Comparison of ENCODE assay signal across 8 mouse cellular contexts in the genomic region with DNA sequence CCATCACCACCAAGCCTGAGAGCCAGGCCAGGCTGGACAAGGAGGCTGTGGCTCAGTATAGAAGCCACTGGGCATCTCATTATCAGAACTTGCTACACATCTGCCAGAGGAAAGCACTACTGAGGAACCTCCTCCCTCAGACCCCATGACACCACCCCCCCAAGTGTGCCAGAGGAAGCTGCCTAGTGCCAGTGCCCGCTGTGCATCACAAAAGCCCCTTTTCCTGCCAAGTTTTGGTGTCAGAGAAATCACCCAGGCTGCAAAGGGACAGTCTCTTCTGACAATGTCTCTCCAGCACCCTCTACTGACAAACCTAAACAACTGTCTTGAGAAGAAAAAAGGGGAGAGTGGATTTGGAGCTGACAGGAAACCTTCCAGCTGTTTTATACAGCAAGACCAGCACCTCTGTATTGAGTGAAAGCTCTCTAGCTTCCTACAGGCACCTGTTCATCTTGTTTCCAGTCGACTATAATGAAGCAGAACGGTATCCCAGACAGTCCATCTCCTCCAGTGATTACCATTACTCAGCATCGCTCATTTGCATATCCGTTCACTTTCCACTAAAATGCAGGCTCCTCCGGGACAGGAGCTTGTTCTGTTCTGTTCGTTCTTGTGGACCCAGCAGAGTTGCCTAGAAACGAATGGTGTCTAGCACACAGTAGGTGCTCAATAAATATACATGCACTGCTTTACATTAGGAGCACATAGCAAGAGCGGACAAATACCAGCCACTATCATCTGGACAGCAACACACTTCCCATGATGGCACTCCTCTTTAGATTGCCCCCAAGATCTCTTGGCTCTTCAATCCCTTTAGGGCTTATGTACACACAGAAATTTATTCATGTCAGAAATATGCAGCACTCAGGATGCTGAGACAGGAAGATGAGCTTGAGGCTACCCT. TPM values are rescaled to one million over a fixed set of nuclear protein-coding genes. Genes with fewer than 3 reads are reported as not detected.
DNase-seq lines count a peak whose midpoint lies in the region; ATAC-seq and TF ChIP-seq lines count a peak whose summit lies in the region.

No protein-coding gene starts in this region.

- 0 out of 2 replicates have a peak, but pooled peaks have one; percentile 15 for TF ChIP-seq CTCF in liver, adult 2 months (IDR thresholded peaks at IDR 0.05; ENCODE audit: low read depth, low read length)
- TF ChIP-seq CTCF in cerebellum, adult 2 months (IDR thresholded peaks at IDR 0.05; ENCODE audit: borderline replicate concordance, insufficient read depth, low read depth, low read length), result peak; percentile 48; the same call in 1 of the 2 replicates

- H3K4me1 ChIP-seq in liver, adult 2 months (ENCODE audit: control insufficient read depth, insufficient read depth, low read length), result no peaks in the 10 kb centered on the region
- H3K4me1 ChIP-seq in cerebellum, adult 2 months (ENCODE audit: control insufficient read depth, insufficient read depth, low read length), result no peaks in the 10 kb centered on the region

- H3K79me2 ChIP-seq in liver, adult 2 months (ENCODE audit: control insufficient read depth, insufficient read depth, low read length), result no peaks in the 10 kb centered on the region

- no peak overlapping the region for H3K9ac ChIP-seq in liver, adult 2 months (ENCODE audit: low read depth, low read length)

- H3K4me3 ChIP-seq in liver, adult 2 months (ENCODE audit: insufficient read depth, low read depth, low read length), result no peak overlapping the region
- H3K4me3 ChIP-seq in cerebellum, adult 2 months (replicated peaks; ENCODE audit: insufficient read depth, low read depth, low read length), result no peak overlapping the region

- peak; percentile 76 for ATAC-seq in megakaryocyte progenitor cell, adult 5-6 weeks (replicated peaks; ENCODE audit: poor library complexity)

- peak; percentile 16 for DNase-seq in liver, adult 2 months (ENCODE audit: extremely low read depth, low read depth, low spot score)
- no peak for DNase-seq in liver
- peak; percentile 40 to 60 for DNase-seq in cerebellum, adult 2 months
- peak; percentile 30 to 31 for DNase-seq in frontal cortex, postnatal 14 days (ENCODE audit: low spot score in 2 of 2)
- DNase-seq in kidney, postnatal 4 days, result peak; percentile 7 to 35
- DNase-seq in urinary bladder, postnatal 25 days (ENCODE audit: low spot score), result no peak
- DNase-seq in ovary, postnatal 14 days (ENCODE audit: low spot score), result no peak

- WGBS in liver, adult 2 months, result 76% methylated on average over 9 of the region's 9 CpGs
- 29% methylated on average over 9 of the region's 9 CpGs for WGBS in cerebellum, adult 2 months

- TF ChIP-seq POLR2A in liver, adult 2 months (IDR thresholded peaks at IDR 0.05; ENCODE audit: extremely low read depth, insufficient read depth, low read length), result no peak
- TF ChIP-seq POLR2A in cerebellum, adult 2 months (IDR thresholded peaks at IDR 0.05; ENCODE audit: borderline replicate concordance, insufficient read depth, low read length), result no peak

- no peaks in the 10 kb centered on the region for H3K27me3 ChIP-seq in liver, adult 2 months (ENCODE audit: control insufficient read depth, insufficient read depth, low read length)
- H3K27me3 ChIP-seq in cerebellum, adult 2 months (ENCODE audit: control insufficient read depth, insufficient read depth, low read length), result 0 out of 2 replicates have a peak, but pooled peaks cover 1% of the 10 kb centered on the region

- peaks cover 25% of the 10 kb centered on the region for H3K36me3 ChIP-seq in liver, adult 2 months (ENCODE audit: control insufficient read depth, insufficient read depth, low read length)

- H3K27ac ChIP-seq in liver, adult 2 months (replicated peaks; ENCODE audit: insufficient read depth, low read depth, low read length), result no peak overlapping the region
- H3K27ac ChIP-seq in cerebellum, adult 2 months (ENCODE audit: insufficient read depth, low read length), result no peak overlapping the region

RNA-seq across cellular contexts. Expression of a gene that starts 12.6 kb away (rescaled TPM):
- total RNA-seq in liver, adult 2 months (2014; rRNA removed), result 53.6 and 72.0 TPM in 2 replicates
- polyA plus RNA-seq in liver, adult 2 months (2012; rRNA removed), result 143 and 209 TPM in 2 replicates
- polyA plus RNA-seq in cerebellum, adult 2 months (2012; rRNA removed), result 168 and 195 TPM in 2 replicates
- total RNA-seq in megakaryocyte progenitor cell, adult 5-6 weeks (2015), result 269 and 277 TPM in 2 replicates
- total RNA-seq in megakaryocyte progenitor cell, adult 5-6 weeks (2017), result 178 and 224 TPM in 2 replicates

RNA-seq across cellular contexts. Expression of a gene that starts 28.4 kb away (rescaled TPM):
- total RNA-seq in liver, adult 2 months (2014; rRNA removed), result not detected in 2 replicates
- polyA plus RNA-seq in liver, adult 2 months (2012; rRNA removed), result not detected in 2 replicates
- polyA plus RNA-seq in cerebellum, adult 2 months (2012; rRNA removed), result not detected in 2 replicates
- not detected in 2 replicates for total RNA-seq in megakaryocyte progenitor cell, adult 5-6 weeks (2015)
- total RNA-seq in megakaryocyte progenitor cell, adult 5-6 weeks (2017), result not detected in 2 replicates

RNA-seq across cellular contexts. Expression of a gene that starts 54.3 kb away (rescaled TPM):
- total RNA-seq in liver, adult 2 months (2014; rRNA removed), result not detected in 2 replicates
- polyA plus RNA-seq in liver, adult 2 months (2012; rRNA removed), result not detected in 2 replicates
- polyA plus RNA-seq in cerebellum, adult 2 months (2012; rRNA removed), result 0.07 TPM in 1 of 2 replicates, not detected in the other
- total RNA-seq in megakaryocyte progenitor cell, adult 5-6 weeks (2015), result not detected in 2 replicates
- not detected in 2 replicates for total RNA-seq in megakaryocyte progenitor cell, adult 5-6 weeks (2017)

Comparison
In these comparisons a context has a peak if more than half of its experiments do, and no peak if none do; other contexts are left out.
1. DNase-seq: peak in liver, adult 2 months (single experiment), cerebellum, adult 2 months (2 of 2), frontal cortex, postnatal 14 days (2 of 2) and kidney, postnatal 4 days (2 of 2); none in liver (single experiment), urinary bladder, postnatal 25 days (single experiment) and ovary, postnatal 14 days (single experiment).